Mouse (Mus musculus): ENCODE data around the gene Rnf41.

Gene Rnf41

DNA sequence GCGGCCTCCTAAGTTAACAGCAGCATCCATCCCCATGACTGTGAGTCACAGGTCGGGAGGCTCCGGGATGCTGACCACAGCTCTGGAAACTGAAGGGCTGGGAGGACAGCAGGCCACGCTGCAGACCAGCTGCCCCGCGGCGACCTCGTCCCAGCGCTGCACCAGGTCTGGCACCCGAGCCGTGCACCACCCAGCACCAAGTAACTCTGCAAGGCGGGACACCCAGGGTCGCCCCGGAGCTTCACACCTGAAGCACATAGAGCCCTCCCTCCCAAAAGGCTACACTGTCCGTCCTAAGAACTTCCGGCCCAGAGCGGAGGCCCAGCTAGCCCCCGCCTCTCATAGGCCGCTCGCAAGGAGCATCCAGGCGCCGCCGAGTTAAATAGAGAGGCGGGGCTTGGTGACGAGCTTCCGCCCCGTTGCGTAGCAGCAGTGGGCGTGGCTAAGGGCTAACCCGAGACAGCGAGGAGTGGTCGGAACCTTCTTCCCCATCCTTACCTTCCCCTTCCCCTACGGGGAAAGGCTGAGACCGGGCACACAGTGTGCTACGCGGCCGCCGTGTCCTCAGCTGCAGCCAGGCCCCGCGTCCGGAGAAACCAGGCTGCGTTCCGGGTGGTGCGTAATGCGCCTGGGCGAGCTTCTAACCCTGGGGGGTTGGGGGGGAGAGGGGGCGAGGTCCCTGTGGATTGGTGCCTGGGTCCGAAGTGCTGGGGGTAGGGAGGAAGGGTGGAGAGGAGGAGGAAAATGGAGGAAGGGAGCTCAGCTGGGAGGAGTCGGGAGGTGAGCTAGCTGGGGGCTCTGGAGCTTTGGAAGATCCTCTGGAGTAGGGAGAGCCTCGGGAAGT is at the start of gene Rnf41, which contains the start of gene Nabp2:
TSS of gene Rnf41 (plus strand) at position 447 of the 844 bp plus-strand sequence.
TSS of gene Nabp2 (minus strand) at position 282 of the 844 bp plus-strand sequence.
- peak; percentile 95 for DNase-seq (ENCODE audit: low read depth, low spot score)

GRCm38 (mm10) chr10:128361836-128362235 is 49.6 kb upstream of the Rnf41 start:
- DNase-seq (ENCODE audit: low read depth, low spot score): no peak

DNA sequence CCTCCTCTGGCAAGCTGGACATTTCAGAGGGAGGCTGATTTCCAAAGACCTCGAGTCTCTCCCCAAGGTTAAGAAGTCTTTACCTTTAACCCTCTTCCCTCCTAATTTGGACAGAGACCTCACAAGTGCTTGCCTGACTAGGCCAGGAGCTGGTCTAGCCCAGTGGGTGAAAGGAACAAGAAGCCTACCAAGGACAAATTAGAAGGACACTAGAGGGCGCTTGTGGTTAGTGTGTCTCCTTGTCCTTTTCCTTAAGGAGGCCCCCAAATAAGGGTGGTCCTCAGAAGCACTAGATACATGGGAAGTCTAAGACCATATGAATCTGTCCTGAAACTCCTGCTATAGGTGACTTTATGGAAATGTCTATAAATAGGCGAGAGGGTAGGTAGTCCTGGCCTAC is 48.9 kb upstream of the Rnf41 start:
- no peak for DNase-seq (ENCODE audit: low read depth, low spot score)

GRCm38 (mm10) chr10:128367899-128368401 is 43.5 kb upstream of the Rnf41 start:
- no peak for DNase-seq (ENCODE audit: low read depth, low spot score)

DNA sequence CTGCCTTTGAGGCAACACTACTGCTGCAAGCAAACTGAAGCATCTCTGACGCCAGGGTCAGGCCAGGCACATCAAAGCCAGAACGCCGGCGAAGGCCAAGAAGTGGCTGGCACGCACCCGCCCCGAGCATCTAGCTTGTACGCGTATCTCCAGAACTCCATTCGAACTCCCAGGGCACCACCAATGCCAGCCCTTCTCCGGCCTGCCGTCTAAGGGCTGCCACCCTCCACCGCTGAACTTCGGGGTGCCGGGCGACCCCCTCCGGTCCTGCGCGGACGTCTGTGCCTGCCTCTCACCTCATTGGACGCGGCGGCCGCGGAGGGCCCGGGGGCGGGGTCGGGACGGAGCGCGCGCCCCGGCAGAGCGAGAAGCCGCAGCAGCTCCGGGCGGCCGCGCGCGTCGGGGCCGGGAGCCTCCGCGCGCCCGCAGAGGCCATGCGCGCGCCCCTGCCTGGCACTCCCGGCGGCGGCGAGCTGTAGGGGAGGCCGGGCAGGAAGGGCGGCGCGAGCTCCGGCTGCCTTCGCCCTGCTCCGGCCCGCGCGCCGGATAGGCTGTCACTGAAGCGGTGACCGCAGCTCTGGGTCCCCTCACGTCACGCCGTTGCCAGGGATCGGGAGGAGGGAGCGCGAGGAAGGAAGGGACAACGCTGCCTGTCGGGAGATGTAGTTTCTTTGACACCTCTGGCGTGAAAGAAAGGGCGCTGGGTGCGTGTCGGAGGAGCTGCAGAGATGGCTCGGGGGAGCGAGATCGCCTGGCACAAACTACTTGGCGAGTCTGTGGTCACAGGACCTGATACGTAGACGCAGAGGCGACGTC is 42.8 kb upstream of the Rnf41 start, which contains the start of gene Coq10a:
TSS of gene Coq10a (minus strand) at position 596 of the 816 bp plus-strand sequence.
- DNase-seq (ENCODE audit: low read depth, low spot score): peak; percentile 69

- no peak for DNase-seq (ENCODE audit: low read depth, low spot score)
Measured at GRCm38 (mm10) chr10:128369218-128369543, 42.3 kb upstream of the Rnf41 start.

- no peak for DNase-seq (ENCODE audit: low read depth, low spot score)
Measured at GRCm38 (mm10) chr10:128369599-128369998, 41.9 kb upstream of the Rnf41 start.

DNA sequence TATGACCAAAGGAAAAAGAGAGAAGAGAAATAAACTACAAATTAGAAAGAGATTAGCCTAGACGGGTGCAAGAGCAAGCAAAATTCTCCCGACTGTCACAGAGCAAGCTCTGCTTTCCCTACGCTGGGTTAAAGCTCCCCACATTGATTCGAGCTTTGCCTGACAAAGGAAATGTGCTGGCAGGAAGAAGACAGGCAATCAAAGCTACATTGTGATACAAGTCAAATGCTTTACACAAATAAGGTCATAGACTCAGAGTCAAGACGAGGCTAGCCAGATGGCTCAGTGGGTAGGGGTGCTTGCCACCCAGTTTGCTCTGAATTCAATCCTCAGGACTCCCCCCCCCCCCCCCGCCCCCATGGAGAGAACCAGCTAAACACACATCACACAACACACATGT is 41.4 kb upstream of the Rnf41 start:
- no peak for DNase-seq (ENCODE audit: low read depth, low spot score)

- DNase-seq (ENCODE audit: low read depth, low spot score): no peak
Measured at GRCm38 (mm10) chr10:128370601-128371000, 40.9 kb upstream of the Rnf41 start.

DNA sequence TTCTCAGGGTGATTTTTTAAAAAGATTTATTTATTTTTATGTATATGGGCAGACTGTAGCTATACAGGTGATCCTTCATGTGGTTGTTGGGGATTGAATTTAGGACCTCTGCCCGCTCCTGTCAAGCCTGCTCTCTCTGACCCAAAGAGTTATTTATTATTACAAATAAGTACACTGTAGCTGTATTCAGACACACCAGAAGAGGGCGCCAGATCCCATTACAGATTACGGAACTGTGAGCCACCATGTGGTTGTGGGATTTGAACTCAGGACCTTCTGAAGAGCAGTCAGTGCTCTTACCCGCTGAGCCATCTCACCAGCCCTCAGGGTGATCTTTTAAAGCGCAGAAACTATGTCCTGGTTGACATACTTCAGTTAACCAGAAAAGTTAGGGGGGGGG is 39.3 kb upstream of the Rnf41 start:
- no peak for DNase-seq (ENCODE audit: low read depth, low spot score)

GRCm38 (mm10) chr10:128372989-128373748 is 38.3 kb upstream of the Rnf41 start:
- DNase-seq (ENCODE audit: low read depth, low spot score): no peak

- no peak for DNase-seq (ENCODE audit: low read depth, low spot score)
Measured at GRCm38 (mm10) chr10:128374393-128374792, 37.1 kb upstream of the Rnf41 start.

- DNase-seq (ENCODE audit: low read depth, low spot score): no peak
Measured at GRCm38 (mm10) chr10:128376099-128376454, 35.4 kb upstream of the Rnf41 start.

DNA sequence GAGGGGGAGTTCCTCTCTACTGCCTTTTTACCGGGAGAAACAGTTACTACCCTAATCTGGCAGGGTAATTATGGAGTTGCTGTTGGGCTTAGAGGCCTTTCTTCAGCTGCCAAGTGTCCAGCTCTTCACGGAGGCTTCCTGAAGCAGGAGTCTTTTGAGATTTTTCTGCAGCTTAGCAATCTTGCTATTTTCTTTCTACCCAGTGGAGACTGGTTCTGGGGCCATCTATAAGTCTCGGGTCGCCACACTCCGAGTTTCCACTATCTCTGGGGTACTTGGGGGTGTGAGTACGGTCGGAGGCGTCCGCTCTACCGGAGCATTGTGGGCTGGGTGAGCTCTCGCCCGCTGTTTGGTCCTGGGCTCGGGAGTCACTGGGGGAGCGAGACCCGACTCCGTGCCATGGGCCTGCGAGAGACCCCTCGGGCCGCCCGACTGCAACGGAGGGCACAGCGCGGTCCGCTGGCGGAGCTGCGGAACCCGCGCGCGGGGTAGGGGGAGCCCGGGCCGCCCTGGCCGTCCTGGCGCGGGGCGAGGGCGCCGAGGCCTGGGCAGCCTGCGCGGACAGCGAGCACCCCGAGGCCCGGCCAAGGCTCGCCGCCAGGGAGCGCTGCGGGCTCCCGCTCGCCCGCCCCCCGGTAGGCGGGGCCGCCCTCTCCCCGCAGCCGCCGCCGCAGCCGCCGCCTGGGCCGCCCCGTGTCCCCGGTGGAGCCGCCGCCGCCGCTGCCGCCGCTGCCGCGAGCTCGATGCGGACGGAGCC is 34.8 kb upstream of the Rnf41 start, which contains the start of gene Ankrd52:
TSS of gene Ankrd52 (plus strand) at position 661 of the 757 bp plus-strand sequence.
- DNase-seq (ENCODE audit: low read depth, low spot score): no peak

- DNase-seq (ENCODE audit: low read depth, low spot score): no peak
Measured at GRCm38 (mm10) chr10:128377222-128377939, 34.1 kb upstream of the Rnf41 start.

GRCm38 (mm10) chr10:128377940-128378448 is 33.5 kb upstream of the Rnf41 start:
- no peak for DNase-seq (ENCODE audit: low read depth, low spot score)

DNA sequence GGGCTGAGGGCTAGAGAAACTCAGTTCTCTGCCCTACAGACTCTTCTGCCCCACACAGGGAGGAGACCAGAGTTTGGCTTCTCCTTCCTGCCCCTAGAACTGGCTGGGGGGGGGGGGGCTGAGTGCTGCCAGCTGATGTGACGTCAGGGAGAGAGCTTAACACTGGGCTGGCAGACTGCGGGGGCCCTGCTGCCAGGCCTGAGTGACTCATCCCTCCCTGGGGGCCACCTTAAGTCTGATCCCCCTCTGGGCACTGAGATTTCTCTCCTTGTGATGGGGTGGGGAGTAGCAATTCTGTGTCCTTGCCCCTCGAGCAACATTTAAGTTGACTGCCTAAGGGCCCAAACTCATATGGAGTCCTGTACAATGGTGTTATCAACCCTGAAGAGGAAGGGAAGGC is 33.0 kb upstream of the Rnf41 start:
- DNase-seq (ENCODE audit: low read depth, low spot score): no peak

DNA sequence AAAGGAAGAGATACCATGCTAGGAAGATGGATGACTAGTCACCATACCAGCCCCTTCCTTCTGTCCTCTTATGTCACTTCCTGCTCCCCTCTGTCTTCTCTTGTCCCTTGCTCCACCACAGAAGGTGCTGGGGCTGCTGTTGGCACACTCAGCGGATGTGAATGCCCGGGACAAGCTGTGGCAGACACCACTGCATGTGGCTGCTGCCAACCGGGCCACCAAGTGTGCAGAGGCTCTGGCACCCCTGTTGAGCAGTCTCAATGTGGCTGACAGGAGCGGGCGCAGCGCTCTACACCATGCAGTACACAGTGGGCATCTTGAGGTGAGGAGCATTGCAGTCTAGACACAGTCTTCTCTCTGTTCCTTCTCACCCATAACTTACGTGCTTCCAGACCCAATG is 32.2 kb upstream of the Rnf41 start:
- no peak for DNase-seq (ENCODE audit: low read depth, low spot score)

GRCm38 (mm10) chr10:128380565-128380964 is 30.9 kb upstream of the Rnf41 start:
- no peak for DNase-seq (ENCODE audit: low read depth, low spot score)

DNA sequence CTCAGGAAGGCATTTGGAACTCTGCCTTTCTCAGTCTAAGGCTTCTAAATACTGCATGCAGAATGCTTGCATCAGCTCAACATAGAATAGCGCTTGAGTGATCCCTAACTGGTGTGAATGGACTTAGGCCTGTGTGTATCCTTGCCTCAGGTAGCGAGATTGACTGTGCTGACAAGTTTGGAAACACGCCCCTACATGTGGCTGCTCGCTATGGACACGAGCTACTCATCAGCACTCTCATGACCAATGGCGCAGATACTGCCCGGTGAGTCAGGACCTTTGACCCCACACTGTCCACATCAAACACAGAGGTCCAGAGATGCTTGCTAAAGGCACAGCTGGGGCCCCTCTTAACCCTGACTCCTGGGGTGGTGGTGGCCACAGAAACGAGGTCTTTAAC is 29.0 kb upstream of the Rnf41 start:
- no peak for DNase-seq (ENCODE audit: low read depth, low spot score)
